Mouse (Mus musculus): Measurements from ENCODE around the gene Rxfp1.

Gene Rxfp1

DNA sequence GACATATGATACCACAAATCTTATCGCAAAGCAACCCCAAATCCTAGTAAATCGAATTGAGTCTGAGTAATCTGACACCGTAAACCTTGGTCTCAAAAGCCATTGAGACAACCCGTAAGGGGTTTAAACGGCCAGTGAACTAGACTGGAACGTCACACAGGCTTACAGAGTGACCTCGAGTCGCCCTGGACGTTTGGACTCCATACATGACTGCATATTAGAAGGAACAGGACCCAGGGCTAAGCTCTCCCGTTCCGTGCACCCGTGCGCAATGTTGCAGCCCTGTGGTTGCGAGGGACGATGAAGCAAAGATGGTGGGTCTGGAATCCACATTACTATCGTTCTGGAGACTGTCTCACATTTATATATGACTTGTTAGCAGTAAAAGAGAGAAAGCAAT lies 65.5 kb downstream of the Rxfp1 start:
- DNase-seq (ENCODE audit: low read depth, low spot score) = no peak

DNA sequence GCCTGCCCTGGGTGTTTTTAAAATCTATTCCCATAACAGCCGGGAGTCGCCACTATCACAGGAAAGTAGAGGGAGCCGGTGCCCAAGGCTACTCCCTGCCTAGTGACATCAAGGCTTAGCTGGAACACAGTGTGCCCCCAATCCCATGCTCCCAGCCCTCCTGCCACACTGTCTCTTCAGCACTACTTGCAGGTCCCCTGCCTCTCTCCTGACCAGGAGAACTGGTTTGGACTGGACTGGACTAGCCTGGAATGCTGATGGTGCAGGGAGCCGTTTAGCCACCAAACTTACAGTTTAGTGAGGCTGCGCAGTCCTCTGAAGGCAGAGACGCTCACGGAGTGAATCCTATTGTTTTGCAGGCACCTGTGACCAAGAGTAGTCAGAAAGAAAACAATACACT lies 67.1 kb downstream of the Rxfp1 start:
- DNase-seq (ENCODE audit: low read depth, low spot score) = no peak

DNA sequence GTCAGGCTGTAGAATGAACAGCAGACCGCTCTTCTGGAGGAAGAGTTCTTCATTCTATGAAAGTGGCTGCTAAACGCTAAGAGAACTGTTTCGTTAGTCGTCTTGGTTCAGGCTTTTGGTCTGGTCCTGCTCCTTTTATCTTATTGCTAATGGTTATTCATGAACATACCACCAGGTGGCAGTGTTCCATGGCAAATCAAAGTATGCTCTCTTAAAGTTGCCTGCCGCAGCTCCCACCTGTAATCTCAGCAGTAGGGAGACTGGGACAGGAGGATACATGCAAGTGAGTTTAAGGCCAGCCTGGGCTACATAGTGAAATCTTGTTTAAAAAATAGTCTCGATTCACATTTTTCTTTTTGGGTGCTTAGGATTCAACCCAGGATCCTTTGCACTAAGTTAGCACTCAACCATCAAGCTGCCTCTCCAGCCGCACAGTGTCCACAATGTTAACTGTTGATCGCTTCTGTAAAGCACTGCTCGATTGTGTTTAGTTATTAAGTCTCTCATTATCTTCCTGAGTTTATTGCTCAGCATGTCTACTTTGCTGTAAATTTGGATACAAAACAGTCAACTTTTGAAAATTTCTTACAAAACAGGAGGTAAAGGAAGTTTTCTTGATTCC lies 72.8 kb downstream of the Rxfp1 start:
- peak; percentile 76 for DNase-seq (ENCODE audit: low read depth, low spot score)

DNA sequence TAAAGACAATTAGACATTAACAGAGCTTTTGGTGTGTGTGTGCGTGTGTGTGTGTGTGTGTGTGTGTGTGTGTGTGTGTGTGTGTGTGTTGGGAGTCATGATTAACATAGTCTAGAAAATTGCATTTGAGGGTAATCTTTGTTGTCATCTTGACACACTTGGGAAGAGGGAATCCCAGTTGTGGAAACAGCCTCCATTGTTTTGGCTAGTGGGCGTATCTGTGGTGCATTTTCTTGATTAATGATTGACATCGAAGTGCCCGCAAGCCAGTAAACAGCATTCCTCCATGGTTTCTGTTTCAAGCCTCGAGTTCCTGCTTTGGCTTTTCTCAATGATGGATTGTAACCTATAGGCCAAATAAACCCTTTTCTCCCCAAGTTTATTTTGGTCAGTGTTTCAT lies 81.0 kb downstream of the Rxfp1 start:
- DNase-seq (ENCODE audit: low read depth, low spot score) = no peak

DNA sequence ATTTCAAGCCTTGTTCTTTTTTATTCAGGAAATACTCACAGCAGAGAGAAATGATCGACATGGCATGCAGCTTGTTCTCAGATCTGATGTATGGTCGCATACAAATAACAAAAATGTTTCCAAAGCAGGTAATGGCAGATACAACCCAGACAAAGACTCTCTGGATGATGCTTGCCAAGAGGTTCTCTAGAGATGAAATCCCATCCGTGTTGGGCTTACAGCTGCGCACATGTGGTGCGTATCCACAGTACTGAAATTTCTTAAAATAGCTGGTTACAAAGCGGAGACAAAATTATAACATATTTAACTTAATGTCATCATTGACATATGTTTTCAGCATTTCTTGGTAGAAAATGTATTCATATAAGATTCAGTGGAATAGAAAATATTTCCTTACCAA lies 85.6 kb downstream of the Rxfp1 start:
- DNase-seq (ENCODE audit: low read depth, low spot score) = no peak

DNA sequence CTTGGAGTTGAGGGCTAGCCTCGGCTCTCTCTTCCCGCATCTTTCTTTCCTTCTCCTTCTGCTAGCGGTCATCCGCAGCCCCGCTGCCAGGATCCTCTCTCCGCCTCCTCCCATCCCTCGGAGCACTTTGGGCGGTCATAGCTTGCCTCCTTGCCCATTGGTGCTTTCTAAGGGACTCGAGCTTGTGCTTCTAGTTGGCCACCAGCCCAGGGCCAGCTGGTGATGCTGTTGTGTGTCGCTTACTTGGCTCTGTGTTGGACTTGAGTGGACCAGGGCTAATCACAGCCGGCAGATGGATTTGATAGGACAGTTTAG lies 108.3 kb downstream of the Rxfp1 start, which contains the start of gene Etfdh:
TSS of gene Etfdh (minus strand) at position 85 of the 315 bp plus-strand sequence.
- DNase-seq (ENCODE audit: low read depth, low spot score) = peak; percentile 94

DNA sequence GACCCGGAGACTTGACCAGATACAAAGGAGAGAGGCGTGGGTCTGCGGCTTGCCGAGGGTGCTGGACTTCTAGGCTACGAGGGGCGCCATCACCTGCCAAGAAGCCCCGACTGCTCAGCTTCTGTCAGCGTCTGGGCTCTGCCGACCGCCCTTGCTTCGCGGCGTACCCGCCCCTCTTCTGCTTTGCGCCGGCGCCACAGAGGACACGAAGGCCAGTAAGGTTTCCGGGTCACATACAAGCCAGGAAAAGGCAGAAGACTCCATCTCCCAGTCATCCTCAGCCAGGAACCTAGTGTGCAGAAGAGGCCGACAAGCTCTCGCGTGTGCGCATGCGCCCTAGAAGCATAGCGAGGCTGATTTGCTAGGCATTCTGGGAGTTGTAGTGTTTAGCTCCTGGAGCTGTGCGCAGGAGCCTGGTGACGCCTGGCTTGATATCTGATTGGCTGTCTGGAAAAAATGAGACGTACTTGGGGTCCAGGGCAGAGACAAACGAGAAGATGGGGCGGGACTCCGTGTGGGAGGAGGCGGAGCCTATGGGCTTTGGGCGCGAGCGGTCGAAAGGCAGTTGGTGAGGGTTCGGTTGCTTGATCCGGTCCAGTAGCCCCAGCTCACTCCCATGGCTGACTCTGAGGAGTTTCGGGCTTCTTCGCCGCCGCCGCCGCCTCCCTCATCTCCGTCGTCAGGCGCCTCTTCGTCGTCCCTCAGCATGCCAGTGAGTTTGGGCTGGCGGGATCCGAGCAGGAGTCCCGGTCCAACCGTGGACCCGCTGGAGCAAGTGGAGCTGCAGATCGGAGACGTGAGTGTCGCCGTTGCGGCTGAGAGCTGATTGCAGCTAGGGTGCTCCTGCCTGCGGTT lies 108.9 kb downstream of the Rxfp1 start, which contains the start of gene 4930579G24Rik:
TSS of gene 4930579G24Rik (plus strand) at position 519 of the 855 bp plus-strand sequence.
- peak; percentile 100 for DNase-seq (ENCODE audit: low read depth, low spot score)

DNA sequence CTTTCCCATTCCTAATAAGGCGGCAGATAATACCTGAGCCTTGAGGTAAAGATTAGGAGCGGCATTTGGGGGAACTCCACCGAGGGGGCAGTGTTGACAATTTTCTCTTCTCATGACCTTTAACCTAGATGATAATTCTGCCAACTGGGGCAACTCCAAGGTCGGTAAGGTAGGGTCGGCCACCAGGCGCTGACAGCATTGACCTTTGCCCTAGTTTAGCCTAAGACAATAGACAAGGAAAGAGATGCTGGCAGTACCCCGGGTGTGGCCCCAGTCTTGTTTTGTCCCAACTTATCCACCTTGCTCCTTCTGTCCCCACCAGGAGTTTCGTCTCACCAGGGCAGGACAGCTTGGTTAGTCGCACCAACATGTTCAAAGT lies 109.5 kb downstream of the Rxfp1 start:
- no peak for DNase-seq (ENCODE audit: low read depth, low spot score)

DNA sequence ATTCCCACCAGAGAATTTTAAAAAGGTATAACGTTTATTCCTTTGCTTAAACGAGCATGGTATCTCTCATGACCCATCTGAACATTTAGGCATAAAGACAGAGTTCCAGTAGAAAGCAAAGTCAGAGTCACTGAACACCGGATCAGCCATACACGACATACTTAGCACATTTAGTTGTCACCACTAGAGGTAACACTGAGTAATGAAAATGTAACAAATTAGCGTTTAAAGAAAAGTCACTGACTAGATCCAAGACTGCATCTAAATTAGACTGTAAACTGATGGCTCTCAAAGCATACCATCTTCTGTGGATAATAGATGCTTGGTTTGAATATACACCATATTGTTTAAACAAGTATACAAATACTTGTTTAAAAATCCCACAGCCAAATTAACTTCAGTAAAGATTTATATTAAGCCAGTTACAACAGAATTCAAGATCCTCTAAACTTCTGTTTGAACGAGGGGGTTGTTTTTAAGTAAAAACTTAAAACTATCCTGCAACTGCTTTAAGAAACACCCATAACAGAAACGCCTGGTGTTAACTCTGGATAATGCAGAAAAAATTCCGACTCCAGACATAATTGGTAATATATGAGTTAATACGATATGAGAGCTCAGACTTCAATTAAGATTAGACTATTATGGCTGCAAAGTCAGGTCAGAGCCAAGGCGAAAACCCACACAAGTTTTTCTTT lies 110.0 kb downstream of the Rxfp1 start:
- DNase-seq (ENCODE audit: low read depth, low spot score) = peak; percentile 48

DNA sequence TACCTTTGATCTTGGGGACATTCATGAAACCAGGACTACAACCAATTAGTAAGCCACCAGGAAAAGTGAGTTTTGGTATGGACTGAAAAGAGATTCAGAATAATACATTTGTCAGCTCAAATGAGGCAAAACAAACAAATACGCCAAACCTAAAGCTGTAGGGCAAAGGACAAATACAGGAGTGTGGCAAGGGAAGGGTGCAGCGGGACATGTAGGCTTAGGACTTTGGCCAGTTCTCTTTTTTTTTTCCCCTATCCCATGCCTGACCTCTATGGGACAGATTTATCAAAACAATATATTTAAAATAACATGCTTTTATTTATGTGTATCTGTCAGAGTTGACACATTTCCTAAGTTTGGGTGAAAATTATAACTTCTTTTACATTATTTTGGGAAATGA lies 127.8 kb downstream of the Rxfp1 start:
- no peak for DNase-seq (ENCODE audit: low read depth, low spot score)

DNA sequence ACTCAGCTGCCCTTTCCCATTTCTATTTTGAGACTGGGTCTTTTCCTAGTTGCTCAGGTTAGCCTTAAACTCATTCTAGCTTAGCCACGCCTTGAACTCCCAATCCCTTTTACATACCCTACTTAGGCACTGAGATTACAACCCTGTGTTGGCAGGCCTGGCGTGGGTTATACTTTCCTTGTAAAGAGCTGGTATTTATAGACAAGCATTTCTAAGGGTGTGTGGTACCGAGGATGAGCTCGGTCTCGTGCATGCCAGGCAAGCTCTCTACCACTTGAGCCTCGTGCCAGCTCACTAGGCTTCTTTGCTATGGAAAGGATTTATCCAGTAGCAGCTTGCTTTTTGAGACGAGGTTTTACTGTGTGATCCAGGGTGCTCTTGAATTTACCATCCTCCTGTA lies 142.2 kb downstream of the Rxfp1 start:
- DNase-seq (ENCODE audit: low read depth, low spot score) = no peak

DNA sequence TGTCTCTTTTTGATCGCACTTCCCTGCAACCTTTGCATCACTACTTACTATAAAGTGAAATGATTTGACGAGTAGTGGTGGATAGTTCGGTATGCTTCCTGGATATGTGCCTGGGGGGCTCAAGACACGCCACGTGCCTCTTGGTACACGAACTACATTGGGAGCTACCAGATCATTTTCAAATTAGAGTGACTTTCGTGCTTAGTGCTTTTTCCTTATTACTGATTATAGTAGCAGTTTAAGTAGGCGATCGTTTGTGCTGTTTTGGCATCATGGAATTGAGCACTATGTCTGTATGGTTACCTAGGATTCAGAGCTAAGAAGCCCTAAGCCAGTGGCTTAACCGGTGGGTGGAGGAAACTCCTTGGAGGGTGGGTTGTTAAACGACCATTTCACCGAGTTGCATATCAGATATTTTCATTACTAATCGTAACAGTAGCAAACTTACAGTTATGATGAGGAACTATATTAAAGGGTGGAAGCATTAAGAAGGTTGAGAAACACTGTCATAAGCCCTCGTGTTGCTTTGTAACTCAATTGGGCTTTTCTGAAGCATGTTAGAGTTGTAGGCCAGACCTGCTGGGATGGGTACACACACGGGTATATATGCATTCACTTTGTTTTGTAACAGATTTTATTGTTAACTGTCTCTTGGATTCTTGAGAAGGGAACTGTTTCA lies 145.7 kb downstream of the Rxfp1 start:
- DNase-seq (ENCODE audit: low read depth, low spot score) = no peak

All from 3T3-L1 (cell line).